Mouse (Mus musculus) heart, postnatal 4 days (tissue): ENCODE measurements around the gene Irs1. TPM values are rescaled to one million over a fixed set of nuclear protein-coding genes. Genes with fewer than 3 reads are reported as not detected.

Experiments used
- DNase-seq: peaks from one replicate; pipeline ENCODE4 v3.0.0; 2021
- total RNA-seq, 2 experiments: library from RNA; stranded (reverse); gene quantifications; 2 replicates each; pipeline ENCODE4 v1.2.3; 2021

Irs1 gene
- 10 to 100 TPM; 39.4 to 43.1 TPM for total RNA-seq

GRCm38 (mm10) chr1:82291151-82291797 is at the start of gene Irs1:
Irs1 (minus strand) TSS chr1:82291416.
- DNase-seq = peak; percentile 87

DNA sequence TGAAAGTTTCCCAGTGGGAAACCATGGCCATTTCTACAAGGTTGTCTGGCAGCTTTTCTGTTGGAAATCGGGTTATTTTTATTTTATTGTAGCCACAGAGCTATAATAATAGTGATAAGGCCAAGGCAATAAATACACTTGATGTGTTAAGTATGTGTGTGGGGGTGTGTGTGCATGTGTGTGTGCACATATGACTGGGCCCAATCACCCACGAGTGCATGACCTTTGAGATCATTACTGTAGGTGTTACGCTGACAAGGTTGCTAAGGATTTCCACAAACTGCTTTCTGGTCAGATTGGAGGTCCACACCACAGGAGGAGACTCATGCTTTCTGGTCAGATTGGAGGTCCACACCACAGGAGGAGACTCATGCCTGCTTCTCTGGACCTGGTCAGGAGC is 43.3 kb upstream of the Irs1 start:
- DNase-seq = no peak

GRCm38 (mm10) chr1:82329954-82330247 is 38.7 kb upstream of the Irs1 start:
- DNase-seq = no peak

- DNase-seq = no peak
These were observed 38.2 kb upstream of the Irs1 start for GRCm38 (mm10) chr1:82329237-82329953.

DNA sequence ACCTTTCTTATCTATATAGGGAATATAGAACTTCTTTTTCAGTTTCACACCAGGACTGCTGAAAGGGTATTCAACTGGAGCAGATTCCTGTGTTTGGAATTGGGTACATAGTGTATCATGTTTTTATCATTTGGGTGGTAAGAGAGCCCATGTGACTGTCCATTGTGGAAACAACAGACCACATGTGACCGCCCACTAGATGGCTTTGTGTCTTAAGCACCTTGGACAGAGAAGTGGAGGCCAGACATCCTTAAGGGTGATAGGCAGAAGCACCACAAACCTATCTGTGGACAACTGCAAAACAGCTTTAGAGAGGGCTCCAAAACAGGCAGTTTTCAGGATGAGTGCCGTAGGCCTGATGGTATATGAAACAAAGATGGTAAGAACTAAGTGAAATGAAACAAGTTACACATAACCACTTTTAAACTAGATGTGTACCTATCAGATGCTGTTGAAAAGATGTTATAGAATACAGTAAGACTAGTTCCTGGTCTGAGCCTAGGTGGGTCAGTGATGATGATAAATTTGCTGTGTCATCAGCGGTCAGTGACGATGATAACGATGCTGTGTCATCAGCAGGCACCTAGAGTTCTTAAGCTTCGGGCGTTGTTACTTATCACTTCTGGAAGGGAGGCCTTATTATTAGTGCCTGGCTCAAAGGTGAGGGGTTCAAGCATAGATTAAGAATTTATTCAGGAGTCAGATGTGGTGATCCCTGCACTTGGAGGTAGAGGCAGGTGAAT is 37.0 kb upstream of the Irs1 start:
- no peak for DNase-seq

DNA sequence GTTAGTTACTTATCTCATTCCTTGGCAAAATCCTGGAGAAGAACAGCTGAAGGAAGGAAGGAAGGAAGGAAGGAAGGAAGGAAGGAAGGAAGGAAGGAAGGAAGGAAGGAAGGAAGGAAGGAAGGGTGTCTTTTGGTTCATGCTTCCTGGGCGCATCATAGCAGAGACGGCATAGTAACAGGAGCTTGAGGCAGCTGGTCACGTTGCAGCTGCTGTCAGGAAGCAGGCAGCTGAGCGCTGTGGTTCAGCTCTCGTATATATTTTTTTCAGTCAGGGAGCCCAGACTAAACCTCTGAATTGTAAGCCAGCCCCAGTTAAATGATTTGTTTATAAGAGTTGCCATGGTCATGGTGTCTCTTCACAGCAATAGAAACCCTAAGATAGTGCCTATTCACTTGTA is 34.9 kb upstream of the Irs1 start:
- no peak for DNase-seq

DNA sequence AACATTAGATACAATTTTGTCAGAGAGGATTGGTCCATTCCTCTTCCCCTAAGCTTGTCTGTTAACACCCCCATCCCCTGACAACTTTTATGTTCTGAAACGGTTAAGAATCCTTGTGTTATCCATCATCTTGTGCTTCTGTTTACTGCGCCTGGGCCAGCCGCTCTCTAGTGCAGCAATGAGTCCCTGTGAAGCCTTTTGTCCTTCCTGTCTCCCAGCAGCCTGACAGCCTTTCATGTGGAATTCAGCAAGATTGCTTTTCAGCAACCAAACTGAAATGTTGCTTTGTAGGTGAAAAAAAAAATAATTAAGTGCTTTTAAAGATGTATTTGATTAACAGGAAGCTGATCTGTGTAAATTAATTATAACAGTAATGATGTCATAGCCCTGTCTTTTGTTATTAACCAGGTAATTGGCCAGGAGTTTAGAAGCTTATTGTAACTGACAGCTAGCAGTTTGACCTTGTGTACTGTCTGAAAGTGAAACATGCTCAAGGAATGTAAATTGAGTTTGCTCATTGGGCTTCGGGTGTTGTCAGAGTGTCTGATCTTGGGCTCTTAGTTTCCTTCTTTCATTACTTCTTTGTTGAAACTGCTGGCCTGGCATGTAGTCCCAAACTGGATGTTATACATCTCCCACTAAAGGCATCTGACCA is 33.0 kb upstream of the Irs1 start:
- DNase-seq = no peak

DNA sequence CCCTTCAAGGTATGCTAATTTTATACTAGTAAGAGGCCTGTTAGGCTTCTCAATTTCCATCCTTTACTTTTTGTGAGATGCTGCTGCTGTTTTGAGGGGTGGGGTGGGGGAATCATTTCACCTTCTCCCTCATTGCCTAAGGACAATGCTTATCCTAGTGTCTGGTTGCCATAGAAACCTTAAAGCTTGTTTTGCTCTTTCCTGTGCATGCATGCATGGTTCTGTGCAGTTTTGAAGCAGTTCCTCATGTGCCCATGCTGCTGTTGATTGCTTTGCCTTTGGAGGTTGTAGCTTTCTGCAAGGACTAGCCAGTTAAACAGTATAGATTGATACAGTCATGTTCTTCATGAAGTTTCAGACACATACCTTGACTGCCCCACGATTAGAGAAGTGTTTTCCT is 30.2 kb upstream of the Irs1 start:
- DNase-seq = no peak

DNA sequence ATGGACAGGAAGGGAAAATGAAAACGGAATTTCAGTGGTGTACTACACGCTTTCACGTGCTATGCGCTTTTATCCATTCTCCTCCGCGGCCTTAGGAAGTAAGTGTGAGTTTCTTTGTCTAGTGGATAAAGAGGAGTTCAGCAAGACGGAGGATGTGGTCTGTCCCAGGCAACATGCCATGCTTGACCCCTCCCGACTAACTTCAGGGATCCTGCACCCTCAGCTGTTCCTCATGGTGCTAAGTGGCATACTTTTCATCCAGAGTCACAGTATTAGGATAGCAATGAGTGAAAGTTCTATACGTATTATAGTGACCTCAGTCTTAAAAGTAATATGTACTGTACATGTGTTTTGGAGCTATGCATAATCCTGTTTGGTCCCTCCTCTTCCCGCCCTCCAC is 29.6 kb upstream of the Irs1 start:
- no peak for DNase-seq

DNA sequence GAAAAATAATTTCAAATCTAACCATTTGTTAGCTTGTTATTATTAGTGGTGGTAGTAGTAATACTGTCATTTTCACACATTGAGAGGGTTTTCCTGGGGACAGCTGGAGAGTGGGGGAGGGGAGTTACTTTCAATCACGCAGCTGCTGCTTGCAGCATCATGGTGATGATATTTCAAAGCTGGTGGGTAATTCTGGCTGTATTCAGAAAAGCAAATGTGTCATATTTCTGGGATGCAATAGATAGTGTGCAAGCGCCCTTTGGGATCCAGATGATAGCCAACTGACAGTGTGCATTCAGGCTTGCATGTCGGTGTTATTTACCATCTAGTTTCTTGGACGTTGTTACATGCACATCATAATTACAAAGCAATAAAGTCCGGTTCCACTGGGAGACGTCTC is 29.2 kb upstream of the Irs1 start:
- DNase-seq = peak; percentile 9

DNA sequence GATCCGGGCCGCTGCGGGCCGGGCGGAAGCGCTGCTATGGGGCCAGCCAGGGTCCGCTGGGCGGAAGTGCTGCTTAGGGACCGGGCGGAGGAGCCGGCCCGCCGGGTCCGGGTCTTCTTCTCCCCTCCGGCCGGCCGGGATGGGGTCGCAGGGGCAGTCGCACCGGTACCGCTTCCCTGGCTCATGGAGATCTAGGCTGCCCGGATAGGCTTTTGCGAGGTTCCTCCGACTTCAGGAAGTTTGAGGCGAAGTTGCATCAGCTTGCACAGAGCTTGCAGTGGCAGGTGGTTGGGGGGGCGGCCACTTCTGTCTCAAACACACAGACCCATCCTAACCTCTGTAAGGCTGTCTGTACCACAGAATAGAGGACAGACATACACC is 25.5 kb upstream of the Irs1 start:
- DNase-seq = peak; percentile 47

- DNase-seq = peak; percentile 98
These were observed 25.0 kb upstream of the Irs1 start, which contains the start of gene Rhbdd1 for GRCm38 (mm10) chr1:82316111-82316745. Rhbdd1 (plus strand) TSS chr1:82316452.

GRCm38 (mm10) chr1:82304483-82304882 is 13.3 kb upstream of the Irs1 start:
- DNase-seq = no peak

GRCm38 (mm10) chr1:82298586-82298985 is 7.4 kb upstream of the Irs1 start:
- no peak for DNase-seq

DNA sequence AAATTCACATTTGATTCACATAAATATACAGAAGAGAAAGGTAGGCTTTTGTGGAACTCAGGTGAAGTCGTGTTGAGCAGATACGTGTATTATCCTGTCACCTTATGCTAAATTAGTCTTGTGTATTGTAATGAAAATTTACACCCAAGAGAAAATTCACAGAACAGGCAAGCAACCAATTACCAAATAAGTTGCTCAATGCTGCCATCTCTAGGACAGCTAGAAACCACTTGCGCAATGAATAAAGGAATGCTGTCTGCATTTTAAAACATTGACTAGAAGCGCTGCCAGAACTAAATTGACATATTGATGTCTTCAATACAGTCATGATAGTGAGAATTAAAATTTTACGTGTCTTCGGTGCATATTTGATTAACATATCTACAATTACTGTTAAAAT is 2.9 kb upstream of the Irs1 start:
- DNase-seq = peak; percentile 42

GRCm38 (mm10) chr1:82292771-82293170 is 1.6 kb upstream of the Irs1 start:
- DNase-seq = peak; percentile 71

DNA sequence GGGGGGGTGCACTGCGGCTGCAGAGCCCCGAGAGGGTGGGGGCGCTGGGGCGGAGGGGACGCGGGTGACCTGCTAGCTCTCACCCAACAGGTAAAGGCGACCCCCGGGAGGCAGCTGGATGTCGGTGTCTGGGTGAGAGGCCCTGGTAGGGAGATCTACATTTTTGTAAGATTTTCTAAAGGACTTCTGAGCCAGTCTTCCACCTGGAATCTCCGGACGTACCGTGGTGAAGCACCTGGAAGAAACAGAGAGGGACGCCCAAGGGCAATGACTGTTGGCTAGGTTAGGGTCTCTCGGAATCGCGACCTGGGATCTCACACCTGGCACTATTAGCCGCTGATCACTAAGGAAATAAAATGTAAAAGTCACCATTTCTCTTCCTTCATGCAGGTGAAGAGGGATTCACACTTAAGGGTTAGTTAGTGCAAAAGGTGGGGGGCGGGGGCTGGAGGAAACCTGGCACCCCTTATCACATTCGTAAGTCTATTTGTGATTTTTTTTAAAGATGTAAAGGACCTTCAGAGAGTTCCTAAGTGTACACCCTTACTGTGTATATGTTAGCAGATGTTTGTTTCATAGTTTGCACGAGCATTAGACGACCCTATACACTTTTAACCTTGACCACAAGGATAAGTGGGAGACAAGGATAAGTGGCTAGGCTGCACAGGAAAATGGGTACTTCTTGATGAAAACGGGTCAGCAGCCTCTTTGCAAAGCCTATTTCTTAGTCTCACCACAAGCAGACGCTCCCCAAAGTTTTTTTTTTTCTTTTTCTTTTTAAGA is 905 bp upstream of the Irs1 start:
- no peak for DNase-seq

- DNase-seq = peak; percentile 85
These were observed 479 bp downstream of the Irs1 start for GRCm38 (mm10) chr1:82290723-82291150.

- peak; percentile 52 for DNase-seq
These were observed 1.1 kb downstream of the Irs1 start for GRCm38 (mm10) chr1:82289990-82290681.

- peak; percentile 30 for DNase-seq
These were observed 1.9 kb downstream of the Irs1 start for GRCm38 (mm10) chr1:82289116-82289989.
